In genomic region chrX:88072741-88073419, GRCm38 (mm10) we compare ENCODE assay signal across 21 mouse cellular contexts. TPM values are rescaled to one million over a fixed set of nuclear protein-coding genes. Genes with fewer than 3 reads are reported as not detected.
DNase-seq lines count a peak whose midpoint lies in the region; ATAC-seq and TF ChIP-seq lines count a peak whose summit lies in the region.
"Had no signal": no experiment of that assay in that cellular context is flagged by ENCODE, and none has a peak within 500 bp of the region (broad histone marks: within the 10 kb centered on the region; RNA-seq: fewer than 3 reads in every experiment).

No protein-coding gene starts in this region.

- no peak overlapping the region for H3K4me2 ChIP-seq in hindbrain, postnatal 0 days (ENCODE audit: low read depth, low read length)
- H3K4me2 ChIP-seq in kidney, embryonic 15.5 days, result no peak overlapping the region
- H3K4me2 ChIP-seq: embryonic facial prominence, embryonic 12.5 days; heart, embryonic 13.5 days; liver, embryonic 12.5 days; lung, embryonic 15.5 days had no signal

- no peak for TF ChIP-seq POLR2A in brain, embryonic 14.5 days (IDR thresholded peaks at IDR 0.05; ENCODE audit: borderline replicate concordance, extremely low read depth, insufficient read depth, insufficient read length, poor library complexity, severe bottlenecking)

- no peak overlapping the region for H3K4me3 ChIP-seq in hindbrain, postnatal 0 days (ENCODE audit: low read length)
- H3K4me3 ChIP-seq in hindbrain, embryonic 10.5 days, result no peak overlapping the region
- H3K4me3 ChIP-seq in kidney, embryonic 15.5 days (replicated peaks), result no peak overlapping the region
- H3K4me3 ChIP-seq: embryonic facial prominence, embryonic 12.5 days; heart, embryonic 13.5 days; liver, embryonic 12.5 days; lung, embryonic 15.5 days had no signal

- 42% methylated on average over 7 of the region's 7 CpGs for WGBS in hindbrain, postnatal 0 days
- WGBS in hindbrain, embryonic 10.5 days, result 48% methylated on average over 7 of the region's 7 CpGs
- 56% methylated on average over 7 of the region's 7 CpGs for WGBS in kidney, embryonic 15.5 days

- H3K4me1 ChIP-seq in hindbrain, postnatal 0 days (ENCODE audit: insufficient read depth, low read length), result no peaks in the 10 kb centered on the region
- H3K4me1 ChIP-seq in hindbrain, embryonic 10.5 days (replicated peaks), result no peaks in the 10 kb centered on the region
- no peaks in the 10 kb centered on the region for H3K4me1 ChIP-seq in kidney, embryonic 15.5 days
- H3K4me1 ChIP-seq: embryonic facial prominence, embryonic 12.5 days; heart, embryonic 13.5 days; liver, embryonic 12.5 days; lung, embryonic 15.5 days had no signal

- no peak for TF ChIP-seq CTCF in hindbrain, postnatal 0 days (IDR thresholded peaks at IDR 0.05; ENCODE audit: low read depth)
- TF ChIP-seq CTCF in brain, embryonic 14.5 days (IDR thresholded peaks at IDR 0.05; ENCODE audit: borderline replicate concordance, extremely low read depth, insufficient read depth, insufficient read length), result no peak

- no peaks in the 10 kb centered on the region for H3K9me3 ChIP-seq in hindbrain, postnatal 0 days (ENCODE audit: low read length)
- H3K9me3 ChIP-seq in hindbrain, embryonic 10.5 days, result no peaks in the 10 kb centered on the region
- H3K9me3 ChIP-seq in kidney, embryonic 15.5 days (replicated peaks), result no peaks in the 10 kb centered on the region
- H3K9me3 ChIP-seq: embryonic facial prominence, embryonic 12.5 days; heart, embryonic 13.5 days; liver, embryonic 12.5 days; lung, embryonic 15.5 days had no signal

- H3K36me3 ChIP-seq in hindbrain, postnatal 0 days (ENCODE audit: insufficient read depth, low read length), result no peaks in the 10 kb centered on the region
- no peaks in the 10 kb centered on the region for H3K36me3 ChIP-seq in hindbrain, embryonic 10.5 days
- H3K36me3 ChIP-seq in kidney, embryonic 15.5 days, result no peaks in the 10 kb centered on the region
- H3K36me3 ChIP-seq: embryonic facial prominence, embryonic 12.5 days; heart, embryonic 13.5 days; liver, embryonic 12.5 days; lung, embryonic 15.5 days had no signal

- DNase-seq in hindbrain, postnatal 0 days (ENCODE audit: low spot score), result peak; percentile 34
- DNase-seq in hindbrain, embryonic 10.5 days (ENCODE audit: low spot score), result no peak
- DNase-seq in adipocyte (ENCODE audit: low spot score), result peak; percentile 2
- peak; percentile 49 for DNase-seq in brain, embryonic 14.5 days (ENCODE audit: low read depth)
- DNase-seq in cerebellum, adult 9-11 months, result peak; percentile 59
- no peak for DNase-seq in T-cell, adult 2 months (ENCODE audit: low spot score)
- no peak for DNase-seq in ovary, postnatal 14 days (ENCODE audit: low spot score)
- DNase-seq: heart, postnatal 4 days; kidney, adult 8-10 months; kidney, postnatal 4 days; midbrain, embryonic 14.5 days; thymus, postnatal 36 days had no signal

- H3K9ac ChIP-seq in hindbrain, postnatal 0 days (replicated peaks; ENCODE audit: low read length), result no peak overlapping the region
- H3K9ac ChIP-seq in kidney, embryonic 15.5 days, result no peak overlapping the region
- H3K9ac ChIP-seq: embryonic facial prominence, embryonic 12.5 days; heart, embryonic 13.5 days; liver, embryonic 12.5 days; lung, embryonic 15.5 days had no signal

- H3K27me3 ChIP-seq in hindbrain, postnatal 0 days (ENCODE audit: insufficient read depth, low read length), result no peaks in the 10 kb centered on the region
- no peaks in the 10 kb centered on the region for H3K27me3 ChIP-seq in hindbrain, embryonic 10.5 days (ENCODE audit: insufficient read depth, poor library complexity, severe bottlenecking)
- no peaks in the 10 kb centered on the region for H3K27me3 ChIP-seq in kidney, embryonic 15.5 days
- H3K27me3 ChIP-seq: embryonic facial prominence, embryonic 12.5 days; heart, embryonic 13.5 days; liver, embryonic 12.5 days; lung, embryonic 15.5 days had no signal

- H3K27ac ChIP-seq in hindbrain, postnatal 0 days, result no peak overlapping the region
- no peak overlapping the region for H3K27ac ChIP-seq in hindbrain, embryonic 10.5 days
- no peak overlapping the region for H3K27ac ChIP-seq in kidney, embryonic 15.5 days
- H3K27ac ChIP-seq: embryonic facial prominence, embryonic 12.5 days; heart, embryonic 13.5 days; liver, embryonic 12.5 days; lung, embryonic 15.5 days; stomach, postnatal 0 days had no signal

- no peak for ATAC-seq in hindbrain, postnatal 0 days
- ATAC-seq in kidney, embryonic 15.5 days (replicated peaks; ENCODE audit: low FRiP score), result no peak
- ATAC-seq: inflammation-experienced regulatory T-cells, adult 6 months; liver, embryonic 12.5 days; Patski had no signal

RNA-seq across cellular contexts. Expression of gene Il1rapl1, which starts 42.6 kb away (rescaled TPM):
- total RNA-seq in hindbrain, postnatal 0 days (2014; rRNA removed), result 3.6 and 3.9 TPM in 2 replicates
- 3.1 TPM in 2 replicates for polyA plus RNA-seq in hindbrain, postnatal 0 days (2015; fragmentation: Nextera tagmentation; extraction: Ambion mirVana)
- 0.07 and 0.38 TPM in 2 replicates for polyA plus RNA-seq in hindbrain, embryonic 10.5 days (2016; fragmentation: Nextera tagmentation; extraction: Ambion mirVana)
- 0.71 and 1.4 TPM in 2 replicates for polyA plus RNA-seq in brain, embryonic 14.5 days (2012; rRNA removed)
- 0.56 and 0.60 TPM in 2 replicates for polyA plus RNA-seq in kidney, embryonic 15.5 days (2015; fragmentation: Nextera tagmentation; extraction: Ambion mirVana)
- polyA plus RNA-seq: gonadal fat pad, adult 2 months; inflammation-experienced regulatory T-cells, adult 6 months; Patski had no signal

Comparison
In these comparisons a context has a peak if more than half of its experiments do, and no peak if none do; other contexts are left out.
1. DNase-seq: peak in hindbrain, postnatal 0 days (single experiment), adipocyte (single experiment), brain, embryonic 14.5 days (single experiment) and cerebellum, adult 9-11 months (single experiment); none in hindbrain, embryonic 10.5 days (single experiment), T-cell, adult 2 months (single experiment) and ovary, postnatal 14 days (single experiment).